Mouse (Mus musculus) liver, adult 2 months (tissue): ENCODE measurements at regions not wholly inside any gene's neighbourhood (a gene's known extent, or its start where the extent isn't known, plus 50 kb on each side); places are given as distances from the start of the nearest gene placed in this dataset.

ENCODE experiments used
- CTCF ChIP-seq: fragments of 200-500 bp; IDR thresholded peaks from 2 replicates; pipeline ENCODE4 v1.5.1; 2011; ENCODE audit warnings: low read depth, low read length, control low read depth
- POLR2A ChIP-seq: fragments of 200-500 bp; IDR thresholded peaks from 2 replicates; pipeline ENCODE4 v1.6.1; 2011; ENCODE audit warnings: low read length, control low read depth; ENCODE audit not compliant: insufficient read depth; ENCODE audit errors: extremely low read depth

DNA sequence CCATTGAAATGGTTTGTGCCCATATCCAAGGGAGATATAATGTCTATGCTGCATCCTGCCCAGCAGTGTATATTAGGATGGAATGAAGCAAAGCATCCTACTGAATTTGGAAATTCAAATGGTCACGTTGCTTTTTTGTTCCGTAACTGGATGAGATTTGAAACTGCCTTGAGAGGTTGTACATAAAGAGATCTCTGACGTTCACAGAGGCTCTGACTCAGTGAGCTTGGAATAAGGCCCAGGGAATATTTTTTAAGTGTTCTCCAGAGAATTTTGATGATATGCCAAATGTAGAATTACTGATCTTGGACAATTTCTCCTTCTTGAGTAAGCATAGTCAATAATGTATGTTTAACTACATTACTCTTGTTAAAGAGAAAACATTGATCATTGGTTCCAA lies 104.2 kb downstream of the Aldh8a1 start:
- no peak for TF ChIP-seq CTCF
- no peak for TF ChIP-seq POLR2A
